Mouse (Mus musculus) spleen, adult 2 months (tissue): ENCODE results near the gene Pdpk1. TPM values are rescaled to one million over a fixed set of nuclear protein-coding genes. Genes with fewer than 3 reads are reported as not detected.
A peak's percentile ranks its signal among the peaks of the same experiment; 100 is the strongest.

Source experiments
- DNase-seq, 2 experiments: peaks; one replicate each; pipeline versions ENCODE4 v3.0.0 to v3.0.0-alpha.2; 2012 to 2021; ENCODE audit warnings: low spot score in 2 of 2, low read depth in 1 of 2
- H3K27ac ChIP-seq: fragments of 200-500 bp; 2 replicates; pipeline ENCODE4 v1.5.1; 2012; ENCODE audit warnings: low read length, inconsistent platforms; ENCODE audit not compliant: insufficient read depth
- H3K27me3 ChIP-seq: fragments of 200-500 bp; 2 replicates; pipeline ENCODE4 v1.6.1; 2012; ENCODE audit warnings: mild to moderate bottlenecking, moderate library complexity, low read length, inconsistent platforms; ENCODE audit not compliant: control insufficient read depth, insufficient read depth
- H3K36me3 ChIP-seq: fragments of 200-500 bp; 2 replicates; pipeline ENCODE4 v1.6.1; 2012; ENCODE audit warnings: mild to moderate bottlenecking, low read length, inconsistent platforms; ENCODE audit not compliant: control insufficient read depth, insufficient read depth
- H3K4me1 ChIP-seq: fragments of 200-500 bp; 2 replicates; pipeline ENCODE4 v1.6.1; 2011; ENCODE audit warnings: inconsistent platforms; ENCODE audit not compliant: control insufficient read depth, insufficient read depth, insufficient read length
- H3K4me3 ChIP-seq: fragments of 200-500 bp; 2 replicates; pipeline ENCODE4 v1.5.1; 2011; ENCODE audit warnings: mild to moderate bottlenecking, inconsistent platforms; ENCODE audit not compliant: insufficient read depth, insufficient read length; ENCODE audit errors: extremely low read depth
- CTCF ChIP-seq: fragments of 200-500 bp; IDR thresholded peaks from 2 replicates; pipeline ENCODE4 v1.5.1; 2011; ENCODE audit warnings: mild to moderate bottlenecking, inconsistent platforms; ENCODE audit not compliant: insufficient read depth, insufficient read length, insufficient replicate concordance; ENCODE audit errors: extremely low read depth
- POLR2A ChIP-seq: fragments of 200-500 bp; IDR thresholded peaks from 2 replicates; pipeline ENCODE4 v1.6.1; 2011; ENCODE audit warnings: low read depth, low read length, inconsistent platforms
- WGBS: fragments of 180-500 bp; shearing (Covaris S2); methylation state at CpG from one replicate; pipeline ENCODE4 v1.1.7; 2018; 5-methylcytosine and 5-hydroxymethylcytosine counted together
- polyA plus RNA-seq: library from polyadenylated mRNA; depleted of rRNA; stranded (reverse); fragments of >200 nt; gene quantifications from 2 replicates; pipeline ENCODE4 v1.2.3, GENCODE M21; 2012

Pdpk1 gene
- polyA plus RNA-seq, 1 experiment = 12.4 TPM

- TF ChIP-seq POLR2A (peak; percentile 30), CTCF (no peak)
- Histone ChIP-seq H3K36me3 (peaks cover 1% of the 10 kb centered on the region; the same call in 1 of the 2 replicates), H3K27me3 (no peaks in the 10 kb centered on the region), H3K4me1 (peaks cover 13% of the 10 kb centered on the region), H3K4me3 (peak within 1 kb of the TSS; percentile 92), H3K27ac (peak within 1 kb of the TSS; percentile 77)
- peak; percentile 89 to 93 for DNase-seq
- WGBS = under 1% methylated on average over 47 of the region's 47 CpGs
Observed at GRCm38 (mm10) chr17:24163176-24163962, 12.6 kb upstream of the Pdpk1 start, which contains the start of gene Amdhd2. Gene Amdhd2, minus strand, starts transcription at chr17:24163766.

DNA sequence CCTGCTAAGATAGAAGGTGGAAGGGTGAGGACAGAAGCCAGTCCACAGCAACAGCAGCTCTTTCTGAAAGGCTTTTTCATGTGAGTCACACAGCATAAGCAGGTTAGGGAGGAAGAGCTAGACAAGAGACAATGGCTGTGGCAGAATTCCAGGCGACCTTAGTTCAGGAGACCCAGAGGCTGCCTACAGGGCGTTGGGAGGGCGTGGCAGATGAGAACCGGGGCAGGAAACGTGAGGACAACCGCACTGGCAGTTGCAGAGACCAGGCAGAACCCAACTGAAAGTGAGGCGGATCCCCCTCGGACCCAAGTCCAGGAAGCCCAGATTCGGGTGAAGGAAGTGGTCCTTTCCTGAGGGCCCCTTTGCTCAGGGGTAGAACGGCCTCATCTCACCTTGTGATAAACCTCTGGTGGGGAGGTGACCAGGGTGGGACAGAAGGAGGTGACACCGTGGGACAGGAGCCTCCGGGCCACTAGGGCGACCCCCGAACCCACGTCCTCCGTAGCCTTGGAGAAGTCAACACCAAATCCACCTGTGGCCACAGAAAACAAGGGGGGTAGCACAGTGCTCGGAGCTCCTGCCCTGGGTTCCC, 12.0 kb upstream of the Pdpk1 start:
- H3K4me3 ChIP-seq = peak overlapping the region; percentile 92
- H3K4me1 ChIP-seq = peaks cover 8% of the 10 kb centered on the region
- WGBS = 2% methylated on average over 17 of the region's 17 CpGs
- H3K27ac ChIP-seq = peak overlapping the region; percentile 77; the same call in 1 of the 2 replicates
- no peak for TF ChIP-seq POLR2A
- no peak for TF ChIP-seq CTCF
- no peaks in the 10 kb centered on the region for H3K27me3 ChIP-seq
- DNase-seq = no peak
- H3K36me3 ChIP-seq = no peaks in the 10 kb centered on the region; the same call in 1 of the 2 replicates

DNA sequence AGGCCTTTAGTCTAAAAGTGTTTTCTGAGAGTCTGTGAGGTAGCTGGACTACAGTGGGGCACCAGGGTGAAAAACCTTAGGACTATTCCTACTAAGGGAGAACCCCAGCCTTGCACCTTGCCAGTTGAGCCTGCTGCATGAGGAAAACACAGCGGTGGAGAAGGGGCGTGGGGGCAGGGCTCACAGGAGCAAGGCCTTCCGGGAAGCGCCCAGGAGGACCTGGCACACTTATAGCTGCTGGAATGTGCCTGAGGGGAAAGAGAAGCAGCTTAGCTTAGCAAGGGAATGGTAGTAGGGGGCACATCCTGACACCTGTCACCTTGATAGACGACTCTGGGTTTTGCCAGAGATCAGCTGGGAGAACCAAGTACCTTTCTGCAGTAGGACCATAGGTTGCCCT, 10.7 kb upstream of the Pdpk1 start:
- WGBS = 89% methylated on average over 5 of the region's 5 CpGs

GRCm38 (mm10) chr17:24157526-24157925, 6.8 kb upstream of the Pdpk1 start:
- Histone ChIP-seq H3K4me3 (no peak overlapping the region), H3K4me1 (peaks cover 1% of the 10 kb centered on the region; the same call in 1 of the 2 replicates), H3K27ac (no peak overlapping the region), H3K36me3 (peaks cover 3% of the 10 kb centered on the region), H3K27me3 (no peaks in the 10 kb centered on the region)
- TF ChIP-seq POLR2A (no peak), CTCF (no peak)
- DNase-seq = no peak
- WGBS = 97% methylated on average over 4 of the region's 4 CpGs

More for the DNA sequence above, 10.7 kb upstream of the Pdpk1 start:
- TF ChIP-seq POLR2A = no peak
- TF ChIP-seq CTCF = no peak
- Histone ChIP-seq H3K4me1 (peaks cover 7% of the 10 kb centered on the region), H3K36me3 (peaks cover 2% of the 10 kb centered on the region; the same call in 1 of the 2 replicates), H3K27ac (no peak overlapping the region), H3K27me3 (no peaks in the 10 kb centered on the region), H3K4me3 (no peak overlapping the region)
- DNase-seq = no peak

DNA sequence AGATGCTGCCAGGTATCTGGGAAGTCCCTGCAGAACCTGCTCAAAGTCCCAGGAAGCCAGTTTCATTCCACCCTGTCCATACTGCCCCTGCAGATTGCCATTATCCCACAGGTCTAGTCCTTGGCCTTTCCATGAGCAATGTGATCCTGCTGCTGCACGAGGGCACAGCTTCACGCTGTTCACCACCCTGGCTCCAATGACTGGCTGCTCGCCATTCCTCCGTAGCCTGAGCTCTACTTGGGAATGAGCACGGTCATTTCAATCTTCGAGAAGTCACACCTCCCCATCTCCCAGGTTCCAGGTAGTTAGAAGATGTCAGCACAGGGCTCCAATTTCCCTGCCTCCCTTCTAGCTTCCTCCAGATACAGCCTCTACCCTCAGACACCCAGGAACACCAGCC, 6.4 kb upstream of the Pdpk1 start:
- Histone ChIP-seq H3K4me3 (no peak overlapping the region), H3K4me1 (no peaks in the 10 kb centered on the region), H3K27me3 (no peaks in the 10 kb centered on the region), H3K27ac (no peak overlapping the region), H3K36me3 (peaks cover 3% of the 10 kb centered on the region)
- WGBS = 95% methylated on average over 6 of the region's 6 CpGs
- no peak for TF ChIP-seq POLR2A
- no peak for TF ChIP-seq CTCF
- no peak for DNase-seq

GRCm38 (mm10) chr17:24156394-24156793, 5.7 kb upstream of the Pdpk1 start:
- H3K36me3 ChIP-seq = peaks cover 3% of the 10 kb centered on the region
- H3K27ac ChIP-seq = no peak overlapping the region

More at GRCm38 (mm10) chr17:24156394-24156793, 5.7 kb upstream of the Pdpk1 start:
- DNase-seq = no peak
- WGBS = 93% methylated on average over 3 of the region's 3 CpGs
- Histone ChIP-seq H3K4me1 (no peaks in the 10 kb centered on the region), H3K4me3 (no peak overlapping the region), H3K27me3 (no peaks in the 10 kb centered on the region)
- TF ChIP-seq CTCF = no peak
- TF ChIP-seq POLR2A = no peak
